Mouse (Mus musculus): ENCODE measurements around the gene Mrtfa. TPM values are rescaled to one million over a fixed set of nuclear protein-coding genes. Genes with fewer than 3 reads are reported as not detected.

Mrtfa gene
- polyA plus RNA-seq, 1 experiment from 2014 or later = 39.3 TPM

- no peak for ATAC-seq (ENCODE audit: insufficient number of reproducible peaks, insufficient read depth, low FRiP score, low read depth)
- no peak overlapping the region for H3K27ac ChIP-seq (ENCODE audit: low read length)
- no peaks in the 10 kb centered on the region for H3K9me3 ChIP-seq (ENCODE audit: control insufficient read depth, low read depth, low read length)
- H3K36me3 ChIP-seq (ENCODE audit: control insufficient read depth, insufficient read depth, low read length) = peaks cover 8% of the 10 kb centered on the region; the same call in 1 of the 2 replicates
- H3K4me2 ChIP-seq (replicated peaks; ENCODE audit: low read depth, low read length) = no peak overlapping the region
- 44% methylated on average over 10 of the region's 10 CpGs for WGBS
- H3K4me3 ChIP-seq (ENCODE audit: low read depth, low read length) = no peak overlapping the region
- no peak overlapping the region for H3K9ac ChIP-seq (replicated peaks; ENCODE audit: low read depth, low read length)
- no peaks in the 10 kb centered on the region for H3K27me3 ChIP-seq (ENCODE audit: control insufficient read depth, insufficient read depth, low read length)
- 0 out of 2 replicates have a peak, but pooled peaks cover 3% of the 10 kb centered on the region for H3K4me1 ChIP-seq (ENCODE audit: control insufficient read depth, insufficient read depth, low read length)
Observed at GRCm38 (mm10) chr15:81047497-81047896, 143.1 kb downstream of the Mrtfa start.

- H3K4me2 ChIP-seq (replicated peaks; ENCODE audit: low read depth, low read length) = no peak overlapping the region
- no peaks in the 10 kb centered on the region for H3K27me3 ChIP-seq (ENCODE audit: control insufficient read depth, insufficient read depth, low read length)
- H3K9ac ChIP-seq (replicated peaks; ENCODE audit: low read depth, low read length) = no peak overlapping the region
- no peak overlapping the region for H3K4me3 ChIP-seq (ENCODE audit: low read depth, low read length)
- H3K4me1 ChIP-seq (ENCODE audit: control insufficient read depth, insufficient read depth, low read length) = 0 out of 2 replicates have a peak, but pooled peaks cover 3% of the 10 kb centered on the region
- WGBS = 85% methylated on average over 7 of the region's 7 CpGs
- H3K36me3 ChIP-seq (ENCODE audit: control insufficient read depth, insufficient read depth, low read length) = peaks cover 8% of the 10 kb centered on the region; the same call in 1 of the 2 replicates
- H3K27ac ChIP-seq (ENCODE audit: low read length) = no peak overlapping the region
- no peak for ATAC-seq (ENCODE audit: insufficient number of reproducible peaks, insufficient read depth, low FRiP score, low read depth)
- H3K9me3 ChIP-seq (ENCODE audit: control insufficient read depth, low read depth, low read length) = no peaks in the 10 kb centered on the region
Observed at GRCm38 (mm10) chr15:81046061-81046460, 144.5 kb downstream of the Mrtfa start.

GRCm38 (mm10) chr15:81045336-81045735, 145.2 kb downstream of the Mrtfa start:
- Histone ChIP-seq H3K27ac (ENCODE audit: low read length) (no peak overlapping the region), H3K9me3 (ENCODE audit: control insufficient read depth, low read depth, low read length) (no peaks in the 10 kb centered on the region), H3K36me3 (ENCODE audit: control insufficient read depth, insufficient read depth, low read length) (peaks cover 8% of the 10 kb centered on the region; the same call in 1 of the 2 replicates), H3K27me3 (ENCODE audit: control insufficient read depth, insufficient read depth, low read length) (no peaks in the 10 kb centered on the region), H3K4me1 (ENCODE audit: control insufficient read depth, insufficient read depth, low read length) (no peaks in the 10 kb centered on the region), H3K4me2 (replicated peaks; ENCODE audit: low read depth, low read length) (no peak overlapping the region), H3K4me3 (ENCODE audit: low read depth, low read length) (no peak overlapping the region), H3K9ac (replicated peaks; ENCODE audit: low read depth, low read length) (no peak overlapping the region)
- WGBS = 88% methylated on average over 4 of the region's 4 CpGs
- ATAC-seq (ENCODE audit: insufficient number of reproducible peaks, insufficient read depth, low FRiP score, low read depth) = no peak

GRCm38 (mm10) chr15:81044446-81044845, 146.1 kb downstream of the Mrtfa start:
- no peak for ATAC-seq (ENCODE audit: insufficient number of reproducible peaks, insufficient read depth, low FRiP score, low read depth)
- no peak overlapping the region for H3K4me3 ChIP-seq (ENCODE audit: low read depth, low read length)
- 94% methylated on average over 9 of the region's 9 CpGs for WGBS
- no peaks in the 10 kb centered on the region for H3K4me1 ChIP-seq (ENCODE audit: control insufficient read depth, insufficient read depth, low read length)
- no peak overlapping the region for H3K9ac ChIP-seq (replicated peaks; ENCODE audit: low read depth, low read length)
- peaks cover 8% of the 10 kb centered on the region; the same call in 1 of the 2 replicates for H3K36me3 ChIP-seq (ENCODE audit: control insufficient read depth, insufficient read depth, low read length)
- no peak overlapping the region for H3K27ac ChIP-seq (ENCODE audit: low read length)
- no peaks in the 10 kb centered on the region for H3K9me3 ChIP-seq (ENCODE audit: control insufficient read depth, low read depth, low read length)
- no peak overlapping the region for H3K4me2 ChIP-seq (replicated peaks; ENCODE audit: low read depth, low read length)
- H3K27me3 ChIP-seq (ENCODE audit: control insufficient read depth, insufficient read depth, low read length) = no peaks in the 10 kb centered on the region

GRCm38 (mm10) chr15:81042276-81042931, 148.2 kb downstream of the Mrtfa start:
- H3K4me3 ChIP-seq (ENCODE audit: low read depth, low read length) = no peak overlapping the region
- H3K27ac ChIP-seq (ENCODE audit: low read length) = no peak overlapping the region
- no peaks in the 10 kb centered on the region for H3K27me3 ChIP-seq (ENCODE audit: control insufficient read depth, insufficient read depth, low read length)
- H3K4me1 ChIP-seq (ENCODE audit: control insufficient read depth, insufficient read depth, low read length) = no peaks in the 10 kb centered on the region
- H3K9me3 ChIP-seq (ENCODE audit: control insufficient read depth, low read depth, low read length) = no peaks in the 10 kb centered on the region
- ATAC-seq (ENCODE audit: insufficient number of reproducible peaks, insufficient read depth, low FRiP score, low read depth) = no peak
- peaks cover 8% of the 10 kb centered on the region; the same call in 1 of the 2 replicates for H3K36me3 ChIP-seq (ENCODE audit: control insufficient read depth, insufficient read depth, low read length)
- H3K4me2 ChIP-seq (replicated peaks; ENCODE audit: low read depth, low read length) = no peak overlapping the region
- no peak overlapping the region for H3K9ac ChIP-seq (replicated peaks; ENCODE audit: low read depth, low read length)
- WGBS = 64% methylated on average over 13 of the region's 13 CpGs

GRCm38 (mm10) chr15:81041767-81042166, 148.8 kb downstream of the Mrtfa start:
- Histone ChIP-seq H3K36me3 (ENCODE audit: control insufficient read depth, insufficient read depth, low read length) (peaks cover 8% of the 10 kb centered on the region; the same call in 1 of the 2 replicates), H3K4me1 (ENCODE audit: control insufficient read depth, insufficient read depth, low read length) (no peaks in the 10 kb centered on the region), H3K27me3 (ENCODE audit: control insufficient read depth, insufficient read depth, low read length) (no peaks in the 10 kb centered on the region), H3K4me2 (replicated peaks; ENCODE audit: low read depth, low read length) (no peak overlapping the region), H3K9me3 (ENCODE audit: control insufficient read depth, low read depth, low read length) (no peaks in the 10 kb centered on the region), H3K27ac (ENCODE audit: low read length) (no peak overlapping the region), H3K4me3 (ENCODE audit: low read depth, low read length) (no peak overlapping the region), H3K9ac (replicated peaks; ENCODE audit: low read depth, low read length) (no peak overlapping the region)
- 70% methylated on average over 4 of the region's 4 CpGs for WGBS
- ATAC-seq (ENCODE audit: insufficient number of reproducible peaks, insufficient read depth, low FRiP score, low read depth) = no peak

- Histone ChIP-seq H3K9me3 (ENCODE audit: control insufficient read depth, low read depth, low read length) (no peaks in the 10 kb centered on the region), H3K4me1 (ENCODE audit: control insufficient read depth, insufficient read depth, low read length) (peaks cover 14% of the 10 kb centered on the region; the same call in 1 of the 2 replicates), H3K27me3 (ENCODE audit: control insufficient read depth, insufficient read depth, low read length) (no peaks in the 10 kb centered on the region), H3K36me3 (ENCODE audit: control insufficient read depth, insufficient read depth, low read length) (no peaks in the 10 kb centered on the region), H3K4me3 (ENCODE audit: low read depth, low read length) (no peak overlapping the region), H3K4me2 (replicated peaks; ENCODE audit: low read depth, low read length) (no peak overlapping the region), H3K27ac (ENCODE audit: low read length) (no peak overlapping the region), H3K9ac (replicated peaks; ENCODE audit: low read depth, low read length) (no peak overlapping the region)
- WGBS = 80% methylated on average over 5 of the region's 5 CpGs
- no peak for ATAC-seq (ENCODE audit: insufficient number of reproducible peaks, insufficient read depth, low FRiP score, low read depth)
Observed at GRCm38 (mm10) chr15:81038419-81038818, 152.1 kb downstream of the Mrtfa start.

GRCm38 (mm10) chr15:81035417-81036162, 155.0 kb downstream of the Mrtfa start:
- Histone ChIP-seq H3K4me1 (ENCODE audit: control insufficient read depth, insufficient read depth, low read length) (peaks cover 20% of the 10 kb centered on the region; the same call in 1 of the 2 replicates), H3K9me3 (ENCODE audit: control insufficient read depth, low read depth, low read length) (no peaks in the 10 kb centered on the region), H3K36me3 (ENCODE audit: control insufficient read depth, insufficient read depth, low read length) (no peaks in the 10 kb centered on the region), H3K27me3 (ENCODE audit: control insufficient read depth, insufficient read depth, low read length) (no peaks in the 10 kb centered on the region), H3K4me3 (ENCODE audit: low read depth, low read length) (no peak overlapping the region), H3K27ac (ENCODE audit: low read length) (0 out of 2 replicates have a peak overlapping the region, but pooled peaks have one; percentile 11), H3K9ac (replicated peaks; ENCODE audit: low read depth, low read length) (no peak overlapping the region), H3K4me2 (replicated peaks; ENCODE audit: low read depth, low read length) (no peak overlapping the region)
- WGBS = 67% methylated on average over 12 of the region's 12 CpGs
- no peak for ATAC-seq (ENCODE audit: insufficient number of reproducible peaks, insufficient read depth, low FRiP score, low read depth)
